Mouse (Mus musculus): ENCODE measurements around the gene Herc3.

DNA sequence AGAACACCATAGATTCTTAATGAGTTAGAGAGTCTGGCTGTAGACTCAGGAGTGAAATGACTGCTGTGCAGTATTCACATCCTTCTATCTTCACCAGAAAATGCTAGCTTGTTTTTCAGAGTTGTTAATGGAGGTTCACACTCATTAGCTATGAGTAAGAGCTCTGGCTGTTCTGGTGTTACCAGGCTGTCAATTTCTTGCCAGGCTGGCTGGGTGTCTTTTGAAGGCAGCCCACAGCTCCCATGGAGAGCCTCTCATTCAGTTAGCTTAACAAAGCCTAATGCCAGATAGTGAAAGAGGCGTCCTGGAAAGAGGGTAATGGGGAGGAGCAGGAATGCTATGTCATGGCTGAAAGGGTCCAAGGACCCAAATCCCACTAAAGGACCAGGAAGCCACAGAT, 6.7 kb downstream of the Herc3 start:
- TF ChIP-seq MAZ (IDR thresholded peaks at IDR 0.05; ENCODE audit: low read depth, low read length) (no peak), CHD1 (IDR thresholded peaks at IDR 0.05; ENCODE audit: low read depth, low read length) (no peak)

Data from MEL (cell line).